Mouse (Mus musculus): ENCODE results near the gene Scarb2.
A peak's percentile ranks its signal among the peaks of the same experiment; 100 is the strongest.

DNA sequence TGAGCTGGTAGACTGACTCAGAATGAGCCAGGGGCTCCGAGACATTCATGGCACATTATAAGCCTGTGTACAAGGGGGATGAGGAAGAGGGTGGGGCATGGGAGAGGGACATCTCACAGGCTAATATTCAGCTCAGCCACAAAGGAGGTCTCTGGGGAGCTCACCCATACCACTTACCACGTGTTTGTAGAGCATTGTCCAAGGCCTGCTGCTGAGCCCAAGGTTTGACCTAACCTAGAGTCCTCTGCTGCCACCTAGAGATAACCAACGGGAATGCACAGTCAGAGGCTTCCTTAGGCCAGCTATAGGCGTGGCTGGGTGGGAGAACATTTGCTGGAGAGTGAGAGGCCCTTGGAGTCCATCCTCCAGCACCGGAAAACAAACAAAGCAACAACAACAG is 108.5 kb downstream of the Scarb2 start:
- TF ChIP-seq POLR2A (IDR thresholded peaks at IDR 0.05; ENCODE audit: borderline replicate concordance, extremely low read depth, low read depth, low read length) (no peak), CTCF (IDR thresholded peaks at IDR 0.05; ENCODE audit: insufficient read depth, low read length) (peak; percentile 87)

Data from lung, adult 2 months (tissue).